Mouse (Mus musculus) central nervous system, embryonic 18 days (tissue): Measurements from ENCODE around the gene Dpp8. TPM values are rescaled to one million over a fixed set of nuclear protein-coding genes. Genes with fewer than 3 reads are reported as not detected.

Experiments
- polyA plus RNA-seq: library from polyadenylated mRNA; depleted of rRNA; stranded (reverse); fragments of >200 nt; gene quantifications from 2 replicates; pipeline ENCODE4 v1.2.3, GENCODE M21; 2012; rRNA removed

Dpp8 gene
- polyA plus RNA-seq, result 53.9 and 56.0 TPM in 2 replicates

DNA sequence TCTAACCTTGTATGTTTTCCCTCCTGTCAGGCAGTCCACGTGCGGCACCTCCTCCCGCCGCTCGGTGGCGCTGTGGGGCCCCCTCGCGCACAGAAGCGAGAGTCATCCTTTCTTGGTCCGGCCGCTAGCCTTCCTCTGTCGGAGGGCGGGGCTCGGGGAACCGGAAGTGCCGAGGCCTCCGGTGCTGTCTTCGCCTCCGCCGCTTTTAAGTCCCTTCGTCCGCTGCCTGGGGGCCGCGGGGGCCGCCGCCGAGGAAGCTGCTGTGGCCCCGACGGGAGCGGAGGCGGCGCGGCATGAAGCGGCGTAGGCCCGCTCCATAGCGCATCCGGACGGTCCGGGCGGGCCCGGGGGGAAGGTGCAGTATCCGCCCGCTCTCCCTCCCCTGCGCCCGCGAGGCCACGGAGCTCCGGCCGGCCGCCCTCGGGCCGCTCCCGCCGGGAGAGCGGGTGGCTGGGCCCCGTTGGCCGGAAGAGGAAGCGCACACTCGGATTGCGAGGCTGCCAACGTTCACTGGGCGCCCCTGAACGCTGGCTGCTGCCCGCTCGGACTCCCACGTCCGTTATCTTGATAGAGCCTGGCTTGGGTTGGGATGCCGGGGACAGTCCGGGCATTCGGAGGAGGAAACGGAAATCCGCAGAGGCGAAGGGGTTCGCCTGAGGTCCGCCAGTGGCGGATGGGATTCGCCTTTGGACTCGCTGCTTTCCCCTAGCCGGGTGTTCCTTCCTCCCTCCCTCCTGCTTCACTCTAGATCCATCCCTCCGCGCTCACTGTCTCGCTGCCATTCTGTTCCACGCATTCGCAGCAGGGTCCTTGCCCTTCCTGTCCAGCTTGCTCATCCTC is at the start of gene Dpp8:
Gene Dpp8 (plus strand): TSS at position 146 of the 840 bp plus-strand sequence.

DNA sequence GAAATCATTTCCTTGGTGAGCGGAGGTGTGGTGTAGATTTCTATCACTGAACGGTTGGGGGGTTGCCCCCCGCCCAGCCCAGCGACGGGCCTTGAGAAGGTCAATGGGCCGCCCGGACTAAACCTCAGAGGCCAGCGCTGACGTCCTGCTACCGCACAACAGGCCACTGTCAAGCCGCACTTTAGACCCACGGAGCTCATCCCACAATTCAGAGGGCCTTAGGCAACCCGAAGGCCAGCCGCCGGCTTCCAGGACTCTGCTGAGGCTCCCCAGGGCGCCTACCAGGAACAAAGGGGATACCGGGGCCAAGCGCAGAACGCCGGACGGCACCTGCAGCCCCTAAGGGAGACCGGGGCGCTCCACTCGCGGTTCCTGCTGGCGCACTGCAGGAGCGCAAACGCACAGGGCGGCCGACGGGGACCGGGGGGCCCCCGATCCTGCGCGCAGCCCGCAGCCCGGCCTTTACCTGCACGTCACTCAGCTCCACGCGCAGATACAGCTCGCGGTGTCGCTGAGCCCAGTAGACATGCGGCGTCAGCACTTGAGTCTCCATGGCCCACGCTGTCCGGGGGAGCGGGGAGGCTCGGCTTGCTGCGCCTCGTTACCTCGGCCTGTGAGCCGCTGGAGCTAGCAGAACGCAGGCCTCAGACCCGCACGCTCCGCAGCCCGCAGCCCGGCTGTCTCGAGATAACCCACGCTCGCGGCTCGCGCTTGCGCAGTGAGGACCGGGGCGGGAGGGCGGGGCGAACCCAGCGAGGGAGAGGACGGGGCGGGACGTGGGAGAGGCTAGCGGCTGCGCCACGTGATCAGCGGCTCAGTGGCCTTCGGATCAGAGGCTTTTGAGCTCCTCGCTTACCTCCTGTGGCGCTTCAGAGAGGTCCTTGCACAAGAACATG is 11.0 kb upstream of the Dpp8 start, which contains the start of gene Hacd3:
Gene Hacd3 (minus strand): TSS at position 703 of the 896 bp plus-strand sequence.

DNA sequence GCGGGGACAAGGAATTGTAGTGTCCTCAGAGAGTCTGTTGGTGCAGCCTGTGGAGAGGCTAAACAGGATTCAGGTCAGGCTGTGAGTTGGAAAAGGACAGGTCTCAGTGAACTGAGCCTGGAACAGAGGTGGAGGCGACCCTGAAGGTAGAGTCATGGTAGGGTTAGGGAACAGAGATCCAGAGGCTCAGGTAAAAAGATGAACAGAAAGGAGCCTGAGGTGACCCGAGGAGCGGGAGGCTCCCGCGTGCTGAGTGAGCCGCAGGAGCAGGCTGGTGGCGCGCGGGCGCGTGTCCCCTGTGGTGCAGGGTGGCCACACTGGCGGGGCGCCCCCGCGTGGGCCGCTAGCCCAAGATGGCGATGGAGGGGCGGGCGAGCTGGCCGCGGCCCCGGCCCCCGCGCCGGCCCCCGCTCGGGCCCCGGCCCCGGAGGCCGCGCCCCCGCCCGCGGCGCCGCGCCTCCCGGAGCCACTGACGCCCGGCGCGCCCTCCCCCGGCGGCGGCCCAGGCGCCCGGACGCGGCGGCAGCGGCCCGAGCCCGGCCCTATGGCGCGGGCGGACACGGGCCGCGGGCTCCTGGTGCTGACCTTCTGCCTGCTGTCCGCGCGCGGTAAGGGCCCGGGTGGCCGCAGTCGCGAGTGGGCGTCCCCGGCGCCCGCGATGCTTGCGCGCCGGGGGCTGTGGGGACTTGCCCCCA is 68.9 kb downstream of the Dpp8 start, which contains the start of gene Igdcc4:
Gene Igdcc4 (plus strand): TSS at position 496 of the 695 bp plus-strand sequence.

Other genes starting within 250 kb of the Dpp8 start
- gene Dennd4a, start 221.1 kb upstream of the Dpp8 start, polyA plus RNA-seq, result 15.8 and 17.6 TPM in 2 replicates
- 0.09 and 0.16 TPM in 2 replicates for gene Slc24a1, start 80.8 kb upstream of the Dpp8 start, polyA plus RNA-seq
- gene Ints14, start 71.5 kb upstream of the Dpp8 start, polyA plus RNA-seq, result 27.6 and 29.4 TPM in 2 replicates
- gene Hacd3, start 10.7 kb upstream of the Dpp8 start, polyA plus RNA-seq, result 135 and 146 TPM in 2 replicates
- gene Igdcc4, start 69.1 kb downstream of the Dpp8 start, polyA plus RNA-seq, result 32.3 and 33.8 TPM in 2 replicates
- gene Igdcc3, start 108.8 kb downstream of the Dpp8 start, polyA plus RNA-seq, result 6.8 and 7.3 TPM in 2 replicates
- gene Parp16, start 162.9 kb downstream of the Dpp8 start, polyA plus RNA-seq, result 7.1 and 7.2 TPM in 2 replicates
- gene Cilp, start 232.8 kb downstream of the Dpp8 start, polyA plus RNA-seq, result 0.17 and 0.44 TPM in 2 replicates